Mouse (Mus musculus) ES-E14 (cell line): ENCODE results near the gene Rom1. TPM values are rescaled to one million over a fixed set of nuclear protein-coding genes. Genes with fewer than 3 reads are reported as not detected.

ENCODE experiments used
- DNase-seq: peaks from one replicate; pipeline ENCODE4 v3.0.0-alpha.2; 2013; ENCODE audit warnings: low read depth, low spot score
- H3K27ac ChIP-seq: 2 replicates; pipeline ENCODE4 v1.5.1; 2012; ENCODE audit warnings: low read depth, mild to moderate bottlenecking, low read length, moderate library complexity, mixed read lengths; ENCODE audit not compliant: poor library complexity, insufficient read depth, severe bottlenecking
- H3K36me3 ChIP-seq: 2 replicates; pipeline ENCODE4 v1.6.1; 2012; ENCODE audit warnings: mild to moderate bottlenecking, low read length, moderate library complexity, mixed read lengths; ENCODE audit not compliant: control insufficient read depth, poor library complexity, insufficient read depth, severe bottlenecking
- H3K4me1 ChIP-seq, 2 experiments: fragments of 150-350 bp in 1 of 2; sonication (generic) in 1 of 2; 2 replicates each; pipeline ENCODE4 v1.6.1; 2012; ENCODE audit warnings: low read length in 2 of 2, mild to moderate bottlenecking in 1 of 2, mixed read lengths in 1 of 2; ENCODE audit not compliant: control insufficient read depth in 2 of 2, insufficient read depth in 2 of 2, poor library complexity in 1 of 2
- H3K4me3 ChIP-seq, 2 experiments: fragments of 150-350 bp in 1 of 2; sonication (generic) in 1 of 2; 2 replicates each; pipeline ENCODE4 v1.5.1; 2012; ENCODE audit warnings: low read length in 2 of 2, low read depth in 1 of 2, mild to moderate bottlenecking in 1 of 2, mixed read lengths in 1 of 2; ENCODE audit not compliant: insufficient read depth in 1 of 2, poor library complexity in 1 of 2, severe bottlenecking in 1 of 2
- H3K9ac ChIP-seq: 2 replicates; pipeline ENCODE4 v1.6.1; 2012; ENCODE audit warnings: low read depth, mild to moderate bottlenecking, low read length, mixed read lengths; ENCODE audit not compliant: poor library complexity, insufficient read depth, severe bottlenecking
- H3K9me3 ChIP-seq: fragments of 150-350 bp; sonication (generic); 2 replicates; pipeline ENCODE4 v1.6.1; 2012; ENCODE audit warnings: low read depth, mild to moderate bottlenecking, low read length; ENCODE audit not compliant: control insufficient read depth, insufficient read depth
- HCFC1 ChIP-seq: IDR thresholded peaks from 2 replicates; pipeline ENCODE4 v1.6.1; 2012; ENCODE audit warnings: low read length, inconsistent platforms, borderline replicate concordance; ENCODE audit not compliant: insufficient read depth
- MAFK ChIP-seq: IDR thresholded peaks from 2 replicates; pipeline ENCODE4 v1.6.1; 2014; ENCODE audit warnings: mild to moderate bottlenecking, low read depth, low read length, inconsistent platforms; ENCODE audit not compliant: insufficient read depth
- ZNF384 ChIP-seq: IDR thresholded peaks from 2 replicates; pipeline ENCODE4 v1.6.1; 2012; ENCODE audit warnings: low read depth, low read length, inconsistent platforms
- in situ Hi-C, 2 experiments: fragments of 600-800 bp; cut with MboI; formaldehyde crosslinking; loops; one replicate each; pipeline ENCODE4 v1.15.1; 2025; ENCODE audit warnings: low sequenced_read_pairs in 2 of 2, inconsistent platforms in 1 of 2; ENCODE audit not compliant: unreplicated experiment in 2 of 2
- total RNA-seq: library from RNA; depleted of rRNA; stranded (reverse); fragments of 300-350 nt; gene quantifications from 2 replicates; pipeline ENCODE4 v1.2.3, GENCODE M21; 2012; rRNA removed

Rom1 gene
- total RNA-seq, 1 experiment, result 4.0 TPM

- Histone ChIP-seq H3K4me3 (peak within 1 kb of the TSS; percentile 82 to 96), H3K4me1 (0 out of 4 replicates have a peak, but pooled peaks cover 0 to 3% of the 10 kb centered on the region in 2 experiments), H3K9ac (peak within 1 kb of the TSS; percentile 85), H3K9me3 (no peaks in the 10 kb centered on the region), H3K27ac (peak within 1 kb of the TSS; percentile 2), H3K36me3 (peaks cover 2% of the 10 kb centered on the region; the same call in 1 of the 2 replicates)
- TF ChIP-seq HCFC1, result 0 out of 2 replicates have a peak, but pooled peaks have one; percentile 41
- TF ChIP-seq MAFK, result no peak
- peak; percentile 93 for TF ChIP-seq ZNF384
- no peak for DNase-seq
- in situ Hi-C loops, result no loop called here
Observed at GRCm38 (mm10) chr19:8880311-8881033, 48.7 kb downstream of the Rom1 start, which contains the start of gene Uqcc3. Uqcc3 (minus strand) TSS chr19:8880923.

Other genes starting within 250 kb of the Rom1 start
- 354 and 566 TPM in 2 replicates for gene Slc3a2, start 206.0 kb downstream of the Rom1 start, total RNA-seq
- gene Wdr74, start 193.5 kb downstream of the Rom1 start, total RNA-seq, result 173 and 180 TPM in 2 replicates
- 8.5 and 8.9 TPM in 2 replicates for gene 1700092M07Rik, start 188.6 kb downstream of the Rom1 start, total RNA-seq
- 66.3 and 73.2 TPM in 2 replicates for gene Stx5a, start 187.9 kb downstream of the Rom1 start, total RNA-seq
- gene Nxf1, start 172.3 kb downstream of the Rom1 start, total RNA-seq, result 99.5 and 101 TPM in 2 replicates
- 77.3 and 125 TPM in 2 replicates for gene Tmem223, start 158.4 kb downstream of the Rom1 start, total RNA-seq
- 45.9 and 51.2 TPM in 2 replicates for gene Tmem179b, start 154.9 kb downstream of the Rom1 start, total RNA-seq
- 28.6 and 29.4 TPM in 2 replicates for gene Taf6l, start 142.9 kb downstream of the Rom1 start, total RNA-seq
- 113 and 144 TPM in 2 replicates for gene Polr2g, start 130.8 kb downstream of the Rom1 start, total RNA-seq
- 3.4 TPM in 2 replicates for gene Zbtb3, start 126.8 kb downstream of the Rom1 start, total RNA-seq
- gene Ttc9c, start 110.0 kb downstream of the Rom1 start, total RNA-seq, result 42.6 and 47.5 TPM in 2 replicates
- gene Hnrnpul2, start 109.3 kb downstream of the Rom1 start, total RNA-seq, result 37.5 and 48.5 TPM in 2 replicates
- gene AC129217.1, start 99.6 kb downstream of the Rom1 start, total RNA-seq, result 1.4 and 2.7 TPM in 2 replicates
- 62.6 and 79.6 TPM in 2 replicates for gene Bscl2, start 91.9 kb downstream of the Rom1 start, total RNA-seq
- 4.5 TPM in 2 replicates for gene Gng3, start 90.2 kb downstream of the Rom1 start, total RNA-seq
- gene Lrrn4cl, start 78.6 kb downstream of the Rom1 start, total RNA-seq, result 1.3 and 2.4 TPM in 2 replicates
- gene Ubxn1, start 57.9 kb downstream of the Rom1 start, total RNA-seq, result 207 and 220 TPM in 2 replicates
- gene Uqcc3, start 48.4 kb downstream of the Rom1 start, total RNA-seq, result 75.3 and 83.4 TPM in 2 replicates
- gene Lbhd1, start 45.6 kb downstream of the Rom1 start, total RNA-seq, result 11.0 and 14.3 TPM in 2 replicates
- not detected in 2 replicates for gene Gm49403, start 45.4 kb downstream of the Rom1 start, total RNA-seq
- gene 1810009A15Rik, start 40.5 kb downstream of the Rom1 start, total RNA-seq, result 146 and 214 TPM in 2 replicates
- not detected in 2 replicates for gene Gm49416, start 40.4 kb downstream of the Rom1 start, total RNA-seq
- gene Ints5, start 36.4 kb downstream of the Rom1 start, total RNA-seq, result 54.0 and 59.3 TPM in 2 replicates
- 321 and 436 TPM in 2 replicates for gene Ganab, start 31.3 kb downstream of the Rom1 start, total RNA-seq
- 30.4 and 36.8 TPM in 2 replicates for gene B3gat3, start 9.0 kb downstream of the Rom1 start, total RNA-seq
- 20.6 and 22.2 TPM in 2 replicates for gene Eml3, start 196 bp upstream of the Rom1 start, total RNA-seq
- gene Mta2, start 12.5 kb upstream of the Rom1 start, total RNA-seq, result 89.8 and 92.9 TPM in 2 replicates
- gene Tut1, start 24.5 kb upstream of the Rom1 start, total RNA-seq, result 42.6 and 49.6 TPM in 2 replicates
- 1,417 and 1,811 TPM in 2 replicates for gene Eef1g, start 37.7 kb upstream of the Rom1 start, total RNA-seq
- 102 and 155 TPM in 2 replicates for gene Ahnak, start 59.9 kb upstream of the Rom1 start, total RNA-seq
- not detected in 2 replicates for gene Scgb1a1, start 158.6 kb upstream of the Rom1 start, total RNA-seq
- 14.4 and 17.2 TPM in 2 replicates for gene Asrgl1, start 206.3 kb upstream of the Rom1 start, total RNA-seq